Mouse (Mus musculus): ENCODE data around the gene Ubxn10. TPM values are rescaled to one million over a fixed set of nuclear protein-coding genes. Genes with fewer than 3 reads are reported as not detected.

Ubxn10 gene
- total and polyA plus RNA-seq, 2 experiments from 2014 or later = 3.5 to 5.6 TPM

GRCm38 (mm10) chr4:138752603-138753002 lies 15.6 kb upstream of the Ubxn10 start:
- H3K27me3 ChIP-seq (ENCODE audit: insufficient read depth, low read length) = no peaks in the 10 kb centered on the region
- no peak overlapping the region for H3K4me3 ChIP-seq (ENCODE audit: low read depth, low read length)
- no peak overlapping the region for H3K27ac ChIP-seq (ENCODE audit: low read depth, low read length)
- no peak for DNase-seq
- H3K36me3 ChIP-seq (ENCODE audit: insufficient read depth) = no peaks in the 10 kb centered on the region
- no peak overlapping the region for H3K9ac ChIP-seq
- 91% methylated on average over 6 of the region's 6 CpGs for WGBS
- H3K4me1 ChIP-seq (ENCODE audit: insufficient read depth) = no peaks in the 10 kb centered on the region
- no peak overlapping the region for H3K4me2 ChIP-seq (ENCODE audit: low read depth)
- TF ChIP-seq CTCF (IDR thresholded peaks at IDR 0.05; ENCODE audit: low read depth) = peak; percentile 20
- no peaks in the 10 kb centered on the region for H3K9me3 ChIP-seq (ENCODE audit: low read length)
- ATAC-seq = no peak

GRCm38 (mm10) chr4:138748369-138749072 lies 11.6 kb upstream of the Ubxn10 start:
- ATAC-seq = peak; percentile 80
- peak; percentile 78 for DNase-seq
- H3K4me1 ChIP-seq (ENCODE audit: insufficient read depth) = no peaks in the 10 kb centered on the region
- no peaks in the 10 kb centered on the region for H3K9me3 ChIP-seq (ENCODE audit: low read length)
- no peak overlapping the region for H3K4me3 ChIP-seq (ENCODE audit: low read depth, low read length)
- no peaks in the 10 kb centered on the region for H3K27me3 ChIP-seq (ENCODE audit: insufficient read depth, low read length)
- WGBS = 54% methylated on average over 8 of the region's 8 CpGs
- no peak overlapping the region for H3K27ac ChIP-seq (ENCODE audit: low read depth, low read length)
- no peaks in the 10 kb centered on the region for H3K36me3 ChIP-seq (ENCODE audit: insufficient read depth)
- peak; percentile 85 for TF ChIP-seq CTCF (IDR thresholded peaks at IDR 0.05; ENCODE audit: low read depth)
- no peak overlapping the region for H3K4me2 ChIP-seq (ENCODE audit: low read depth)
- H3K9ac ChIP-seq = no peak overlapping the region

GRCm38 (mm10) chr4:138747851-138748250 lies 10.9 kb upstream of the Ubxn10 start:
- H3K27me3 ChIP-seq (ENCODE audit: insufficient read depth, low read length) = no peaks in the 10 kb centered on the region
- H3K4me3 ChIP-seq (ENCODE audit: low read depth, low read length) = no peak overlapping the region
- no peak overlapping the region for H3K27ac ChIP-seq (ENCODE audit: low read depth, low read length)
- WGBS = 50% methylated on average over 9 of the region's 10 CpGs
- no peak for DNase-seq
- H3K36me3 ChIP-seq (ENCODE audit: insufficient read depth) = no peaks in the 10 kb centered on the region
- ATAC-seq = peak; percentile 53
- no peak overlapping the region for H3K9ac ChIP-seq
- no peak overlapping the region for H3K4me2 ChIP-seq (ENCODE audit: low read depth)
- H3K4me1 ChIP-seq (ENCODE audit: insufficient read depth) = no peaks in the 10 kb centered on the region
- no peaks in the 10 kb centered on the region for H3K9me3 ChIP-seq (ENCODE audit: low read length)
- TF ChIP-seq CTCF (IDR thresholded peaks at IDR 0.05; ENCODE audit: low read depth) = peak; percentile 33; the same call in 1 of the 2 replicates

GRCm38 (mm10) chr4:138746866-138747265 lies 9.9 kb upstream of the Ubxn10 start:
- 89% methylated on average over 9 of the region's 9 CpGs for WGBS

GRCm38 (mm10) chr4:138745884-138746283 lies 8.9 kb upstream of the Ubxn10 start:
- Histone ChIP-seq H3K4me1 (ENCODE audit: insufficient read depth) (no peaks in the 10 kb centered on the region), H3K4me3 (ENCODE audit: low read depth, low read length) (no peak overlapping the region), H3K4me2 (ENCODE audit: low read depth) (no peak overlapping the region), H3K27me3 (ENCODE audit: insufficient read depth, low read length) (no peaks in the 10 kb centered on the region), H3K36me3 (ENCODE audit: insufficient read depth) (no peaks in the 10 kb centered on the region), H3K9ac (no peak overlapping the region), H3K9me3 (ENCODE audit: low read length) (no peaks in the 10 kb centered on the region), H3K27ac (ENCODE audit: low read depth, low read length) (no peak overlapping the region)
- DNase-seq (no peak), ATAC-seq (no peak)
- TF ChIP-seq CTCF (IDR thresholded peaks at IDR 0.05; ENCODE audit: low read depth) = no peak
- WGBS = 64% methylated on average over 4 of the region's 4 CpGs

More at GRCm38 (mm10) chr4:138746866-138747265, 9.9 kb upstream of the Ubxn10 start:
- Histone ChIP-seq H3K27me3 (ENCODE audit: insufficient read depth, low read length) (no peaks in the 10 kb centered on the region), H3K4me3 (ENCODE audit: low read depth, low read length) (no peak overlapping the region), H3K9ac (no peak overlapping the region), H3K9me3 (ENCODE audit: low read length) (no peaks in the 10 kb centered on the region), H3K4me2 (ENCODE audit: low read depth) (no peak overlapping the region), H3K4me1 (ENCODE audit: insufficient read depth) (no peaks in the 10 kb centered on the region), H3K27ac (ENCODE audit: low read depth, low read length) (no peak overlapping the region), H3K36me3 (ENCODE audit: insufficient read depth) (no peaks in the 10 kb centered on the region)
- no peak for TF ChIP-seq CTCF (IDR thresholded peaks at IDR 0.05; ENCODE audit: low read depth)
- ATAC-seq (no peak), DNase-seq (no peak)

- Histone ChIP-seq H3K4me1 (ENCODE audit: insufficient read depth) (no peaks in the 10 kb centered on the region), H3K4me2 (ENCODE audit: low read depth) (no peak overlapping the region), H3K9ac (no peak overlapping the region), H3K27me3 (ENCODE audit: insufficient read depth, low read length) (no peaks in the 10 kb centered on the region), H3K27ac (ENCODE audit: low read depth, low read length) (no peak overlapping the region), H3K4me3 (ENCODE audit: low read depth, low read length) (no peak overlapping the region), H3K36me3 (ENCODE audit: insufficient read depth) (no peaks in the 10 kb centered on the region), H3K9me3 (ENCODE audit: low read length) (no peaks in the 10 kb centered on the region)
- peak; percentile 51 for DNase-seq
- WGBS = 28% methylated on average over 7 of the region's 7 CpGs
- ATAC-seq = no peak; the same call in 1 of the 2 replicates
- TF ChIP-seq CTCF (IDR thresholded peaks at IDR 0.05; ENCODE audit: low read depth) = no peak
These were observed 2.3 kb upstream of the Ubxn10 start for GRCm38 (mm10) chr4:138739136-138739851.

GRCm38 (mm10) chr4:138734863-138735262 lies 2.1 kb downstream of the Ubxn10 start:
- no peaks in the 10 kb centered on the region for H3K36me3 ChIP-seq (ENCODE audit: insufficient read depth)
- no peaks in the 10 kb centered on the region for H3K9me3 ChIP-seq (ENCODE audit: low read length)
- H3K27me3 ChIP-seq (ENCODE audit: insufficient read depth, low read length) = no peaks in the 10 kb centered on the region
- H3K27ac ChIP-seq (ENCODE audit: low read depth, low read length) = no peak overlapping the region
- TF ChIP-seq CTCF (IDR thresholded peaks at IDR 0.05; ENCODE audit: low read depth) = no peak
- DNase-seq (no peak), ATAC-seq (no peak)
- 91% methylated on average over 4 of the region's 4 CpGs for WGBS
- H3K4me2 ChIP-seq (ENCODE audit: low read depth) = no peak overlapping the region
- H3K4me3 ChIP-seq (ENCODE audit: low read depth, low read length) = no peak overlapping the region
- no peaks in the 10 kb centered on the region for H3K4me1 ChIP-seq (ENCODE audit: insufficient read depth)
- H3K9ac ChIP-seq = no peak overlapping the region

Data from forebrain, postnatal 0 days (tissue).